Mouse (Mus musculus) left cerebral cortex, postnatal 25 days (tissue): ENCODE measurements around the gene Adam22. TPM values are rescaled to one million over a fixed set of nuclear protein-coding genes. Genes with fewer than 3 reads are reported as not detected.

Experiments used
- DNase-seq, 2 experiments: peaks; one replicate each; pipeline ENCODE4 v3.0.0; 2022; ENCODE audit warnings: low spot score in 2 of 2, mixed read lengths in 1 of 2
- intact Hi-C: fragments of 180-260 bp; cut with DNase I; formaldehyde crosslinking; loops from one replicate; pipeline ENCODE4 v1.15.1; 2025
- total RNA-seq, 2 experiments: library from RNA; stranded (reverse); gene quantifications; 2 replicates each; pipeline ENCODE4 v1.2.3; 2021

Gene Adam22
- total RNA-seq, 2 experiments from 2014 or later = 212 to 216 TPM

DNA sequence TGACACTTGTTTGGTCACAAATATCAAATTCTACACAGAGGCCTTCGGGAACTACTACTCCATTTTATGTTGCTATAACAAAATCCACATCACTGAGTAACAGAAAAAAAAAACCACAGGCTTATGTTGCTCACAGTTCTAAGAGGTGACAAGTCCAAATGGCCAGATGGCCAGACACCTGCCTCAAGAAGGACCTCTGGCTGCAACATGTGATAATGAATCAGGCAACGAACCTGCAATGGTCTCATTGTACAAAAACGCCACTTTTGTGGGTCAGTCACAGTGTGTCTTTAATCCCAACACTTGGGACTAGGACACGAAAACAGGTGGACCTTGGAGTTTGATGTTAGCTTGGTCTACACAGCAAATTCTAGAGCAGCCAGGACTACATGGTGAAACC lies 26.3 kb downstream of the Adam22 start:
- no peak for DNase-seq
- intact Hi-C loops = no loop called here

GRCm38 (mm10) chr5:8327645-8328269 lies 40.2 kb downstream of the Adam22 start:
- intact Hi-C loops = no loop called here

GRCm38 (mm10) chr5:8326671-8327070 lies 41.3 kb downstream of the Adam22 start:
- DNase-seq = no peak
- intact Hi-C loops = no loop called here

More at GRCm38 (mm10) chr5:8327645-8328269, 40.2 kb downstream of the Adam22 start:
- DNase-seq = no peak

DNA sequence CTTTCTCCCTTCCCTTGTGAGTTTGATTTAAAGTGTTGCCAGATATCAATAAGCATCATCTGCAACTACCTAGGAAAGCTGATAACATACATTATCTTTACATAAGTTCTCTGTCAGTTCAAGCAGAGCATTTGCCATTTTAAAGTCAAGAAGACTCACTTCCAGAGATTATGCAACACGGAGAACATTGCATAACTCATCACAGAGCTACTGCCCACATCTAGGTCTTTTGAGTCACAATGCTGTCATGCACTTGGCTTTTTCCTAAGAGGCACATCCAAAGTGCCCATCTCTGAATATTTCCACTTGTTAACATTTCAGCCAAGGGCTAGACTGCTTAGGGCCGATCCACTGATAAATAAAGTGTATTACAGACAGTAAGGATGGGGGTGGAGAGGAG lies 55.6 kb downstream of the Adam22 start:
- DNase-seq = peak; percentile 43 to 86
- intact Hi-C loops = loop anchor here (5.0 kb wide), 2 partner anchors 55 to 150 kb away; partner anchors contain the start of gene Adam22

DNA sequence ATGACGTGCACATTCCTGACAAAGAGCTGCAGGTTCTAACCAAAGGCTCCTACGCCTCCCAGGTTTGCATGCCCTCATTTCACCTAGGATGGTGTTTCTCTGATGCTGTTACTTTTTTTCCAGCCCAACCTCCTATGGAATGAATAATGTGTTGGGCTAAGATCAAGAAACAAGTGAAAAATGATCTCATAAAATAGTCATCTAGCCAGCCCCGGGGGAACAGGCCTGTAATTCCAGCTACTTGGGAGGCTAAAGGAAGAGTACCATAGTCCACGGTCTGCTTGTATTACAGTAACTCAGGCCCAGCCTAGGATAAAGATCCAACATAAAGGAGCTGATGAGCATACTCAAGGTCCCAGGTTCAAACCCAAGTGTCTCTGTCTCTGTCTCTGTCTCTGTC lies 57.1 kb downstream of the Adam22 start:
- intact Hi-C loops = loop anchor here (5.0 kb wide), 2 partner anchors 56 to 149 kb away; partner anchors contain the start of gene Adam22
- peak in 1 of 2 experiments; percentile 68 for DNase-seq

DNA sequence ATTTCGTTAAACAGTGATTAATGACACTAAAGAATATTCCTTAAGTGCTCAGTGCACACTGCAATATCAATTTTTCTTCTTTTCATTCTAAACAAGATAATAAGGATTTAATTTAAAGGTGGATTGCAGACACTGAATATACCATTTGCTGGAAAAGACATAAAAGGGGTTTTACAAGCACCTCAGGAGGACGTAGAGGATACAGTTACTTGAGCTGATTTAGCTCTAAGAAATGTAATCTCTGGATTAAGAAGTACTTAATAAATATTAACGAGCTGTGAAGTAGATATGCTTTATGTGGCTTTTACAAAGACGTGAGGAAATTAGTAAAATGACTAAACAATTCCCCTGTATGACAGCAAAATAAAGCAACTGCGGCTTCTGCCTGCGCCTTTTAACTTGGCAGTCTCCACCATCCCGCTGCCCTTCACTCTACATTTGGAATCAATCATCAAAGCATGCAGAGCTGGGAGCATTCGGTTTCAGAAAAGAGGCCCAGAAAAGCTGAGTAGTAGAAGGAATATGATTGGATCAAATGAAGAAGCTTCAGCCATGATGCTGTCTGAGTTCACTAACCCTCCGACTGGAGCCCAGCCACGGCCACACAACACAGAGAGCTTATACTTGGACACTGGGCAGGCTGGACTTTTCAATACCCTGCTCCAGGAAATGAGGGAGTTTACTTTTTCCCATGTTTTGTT lies 70.1 kb downstream of the Adam22 start:
- no peak for DNase-seq
- intact Hi-C loops = no loop called here

GRCm38 (mm10) chr5:8293287-8293686 lies 74.7 kb downstream of the Adam22 start:
- intact Hi-C loops = no loop called here
- DNase-seq = no peak

GRCm38 (mm10) chr5:8291496-8291895 lies 76.5 kb downstream of the Adam22 start:
- no peak for DNase-seq
- intact Hi-C loops = no loop called here

GRCm38 (mm10) chr5:8289678-8290614 lies 78.0 kb downstream of the Adam22 start:
- intact Hi-C loops = no loop called here

GRCm38 (mm10) chr5:8284123-8284522 lies 83.8 kb downstream of the Adam22 start:
- intact Hi-C loops = no loop called here
- peak in 1 of 2 experiments; percentile 26 for DNase-seq

More at GRCm38 (mm10) chr5:8289678-8290614, 78.0 kb downstream of the Adam22 start:
- DNase-seq = peak in 1 of 2 experiments; percentile 55

GRCm38 (mm10) chr5:8276141-8276540 lies 91.8 kb downstream of the Adam22 start:
- intact Hi-C loops = no loop called here
- no peak for DNase-seq

DNA sequence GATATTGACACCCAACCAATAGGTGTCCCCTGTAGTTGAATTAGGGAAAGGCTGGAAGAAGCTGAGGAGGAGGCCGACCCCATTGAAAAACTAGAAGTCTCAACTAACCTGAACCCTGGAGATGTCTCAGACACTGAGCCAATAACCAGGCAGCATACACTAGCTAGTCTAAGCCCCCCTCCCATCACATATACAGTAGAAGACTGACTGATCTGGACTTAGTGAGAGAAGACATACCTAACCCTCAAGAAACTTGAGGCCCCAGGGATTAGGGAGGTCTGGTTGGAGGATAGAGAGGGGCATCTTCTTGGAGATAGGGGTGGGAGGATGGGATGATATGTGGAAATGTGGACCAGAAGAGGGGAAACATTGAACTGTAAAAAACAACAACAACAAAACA lies 110.6 kb downstream of the Adam22 start:
- DNase-seq = no peak
- intact Hi-C loops = no loop called here

- intact Hi-C loops = no loop called here
- DNase-seq = no peak
Observed at GRCm38 (mm10) chr5:8256487-8256886, 111.5 kb downstream of the Adam22 start.

- intact Hi-C loops = no loop called here
- no peak for DNase-seq
Observed at GRCm38 (mm10) chr5:8244696-8245095, 123.3 kb downstream of the Adam22 start.

DNA sequence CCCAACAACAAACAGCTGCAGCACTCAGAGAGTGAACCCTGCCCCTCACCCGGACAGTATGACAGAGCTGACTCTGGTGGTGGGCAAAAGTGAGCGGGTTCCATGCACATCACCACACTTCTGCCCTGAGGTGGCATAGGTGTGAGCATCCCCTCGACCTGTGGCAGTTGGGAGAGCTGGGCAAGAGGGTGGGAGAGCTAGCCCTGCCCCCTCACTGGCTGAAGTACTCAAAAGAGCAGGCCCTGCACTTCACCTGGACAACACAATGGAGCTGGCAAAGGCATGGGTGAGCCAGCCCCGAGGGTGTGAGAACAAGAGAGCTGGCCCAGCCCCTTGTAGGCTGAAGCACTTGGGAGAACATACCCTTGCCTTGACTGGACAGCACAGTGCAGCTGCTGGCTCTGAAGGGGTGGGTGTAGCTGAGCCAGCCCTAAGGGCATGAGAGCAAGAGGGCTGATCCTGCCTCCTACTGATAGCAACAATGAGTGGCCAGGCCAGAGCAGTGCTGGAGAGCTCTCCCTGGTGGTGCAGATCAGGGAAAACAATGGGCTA lies 124.8 kb downstream of the Adam22 start:
- no peak for DNase-seq
- intact Hi-C loops = no loop called here

GRCm38 (mm10) chr5:8242660-8243059 lies 125.3 kb downstream of the Adam22 start:
- no peak for DNase-seq
- intact Hi-C loops = no loop called here

- DNase-seq = peak in 1 of 2 experiments; percentile 72
- intact Hi-C loops = no loop called here
Observed at GRCm38 (mm10) chr5:8227073-8227472, 140.9 kb downstream of the Adam22 start.

- intact Hi-C loops = no loop called here
- no peak for DNase-seq
Observed at GRCm38 (mm10) chr5:8224321-8224705, 143.6 kb downstream of the Adam22 start.

- no peak for DNase-seq
Observed at GRCm38 (mm10) chr5:8223597-8224320, 144.2 kb downstream of the Adam22 start.

More at GRCm38 (mm10) chr5:8223597-8224320, 144.2 kb downstream of the Adam22 start:
- intact Hi-C loops = no loop called here
